Mouse (Mus musculus) cerebellum, adult 2 months (tissue): ENCODE data around the gene Aff1. TPM values are rescaled to one million over a fixed set of nuclear protein-coding genes. Genes with fewer than 3 reads are reported as not detected.

ENCODE experiments used
- DNase-seq, 2 experiments: peaks; one replicate each; pipeline ENCODE4 v3.0.0; 2021
- H3K27ac ChIP-seq: fragments of 200-500 bp; 2 replicates; pipeline ENCODE4 v1.5.1; 2012; ENCODE audit warnings: low read length, control low read depth, inconsistent platforms; ENCODE audit not compliant: insufficient read depth
- H3K27me3 ChIP-seq: fragments of 200-500 bp; 2 replicates; pipeline ENCODE4 v1.6.1; 2012; ENCODE audit warnings: inconsistent platforms, mild to moderate bottlenecking, low read length, moderate library complexity; ENCODE audit not compliant: control insufficient read depth, insufficient read depth
- H3K4me1 ChIP-seq: fragments of 200-500 bp; 2 replicates; pipeline ENCODE4 v1.6.1; 2011; ENCODE audit warnings: low read length; ENCODE audit not compliant: control insufficient read depth, insufficient read depth
- H3K4me3 ChIP-seq: fragments of 200-500 bp; replicated peaks from 2 replicates; pipeline ENCODE3; 2011; ENCODE audit warnings: mild to moderate bottlenecking, low read depth, low read length, control low read depth; ENCODE audit not compliant: insufficient read depth
- CTCF ChIP-seq: fragments of 200-500 bp; IDR thresholded peaks from 2 replicates; pipeline ENCODE4 v1.5.1; 2011; ENCODE audit warnings: low read depth, mild to moderate bottlenecking, control low read depth, low read length, moderate library complexity, borderline replicate concordance; ENCODE audit not compliant: insufficient read depth
- POLR2A ChIP-seq: fragments of 200-500 bp; IDR thresholded peaks from 2 replicates; pipeline ENCODE4 v1.6.1; 2011; ENCODE audit warnings: low read length, control low read depth, borderline replicate concordance; ENCODE audit not compliant: insufficient read depth
- WGBS: fragments of 180-500 bp; shearing (Covaris S2); methylation state at CpG from one replicate; pipeline ENCODE4 v1.1.7; 2018; 5-methylcytosine and 5-hydroxymethylcytosine counted together
- polyA plus RNA-seq: library from polyadenylated mRNA; depleted of rRNA; stranded (reverse); fragments of >200 nt; gene quantifications from 2 replicates; pipeline ENCODE4 v1.2.3, GENCODE M21; 2012; rRNA removed

Aff1 gene
- polyA plus RNA-seq, 1 experiment: 9.3 TPM

DNA sequence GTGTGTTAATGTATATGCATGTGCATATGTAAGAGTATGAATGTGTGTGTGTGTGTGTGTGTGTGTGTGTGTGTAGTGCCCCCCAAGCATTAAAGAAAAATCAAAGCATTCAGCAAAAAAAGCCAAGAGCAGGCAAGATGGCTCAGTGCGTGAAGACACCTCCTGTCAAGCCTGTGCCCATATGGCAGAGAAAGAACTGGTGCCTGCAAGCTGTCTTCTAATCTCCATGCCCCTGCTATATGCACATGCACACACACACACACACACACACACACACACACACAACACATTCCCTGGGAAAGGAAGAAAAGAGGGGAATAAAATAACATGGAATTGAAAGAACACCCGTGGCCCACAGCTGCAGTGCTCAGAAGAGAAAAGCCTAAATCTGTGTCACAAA, 165.0 kb downstream of the Aff1 start:
- Histone ChIP-seq H3K4me1 (0 out of 2 replicates have a peak, but pooled peaks cover 5% of the 10 kb centered on the region), H3K4me3 (no peak overlapping the region), H3K27ac (no peak overlapping the region), H3K27me3 (no peaks in the 10 kb centered on the region)
- WGBS: 48% methylated on average over 2 of the region's 2 CpGs
- TF ChIP-seq POLR2A: no peak
- no peak for TF ChIP-seq CTCF
- DNase-seq: no peak

GRCm38 (mm10) chr5:103860622-103861021, 168.4 kb downstream of the Aff1 start:
- TF ChIP-seq POLR2A (no peak), CTCF (no peak)
- H3K27me3 ChIP-seq: no peaks in the 10 kb centered on the region
- H3K27ac ChIP-seq: no peak overlapping the region
- no peak overlapping the region for H3K4me3 ChIP-seq
- 82% methylated on average over 11 of the region's 11 CpGs for WGBS
- DNase-seq: no peak
- no peaks in the 10 kb centered on the region for H3K4me1 ChIP-seq

DNA sequence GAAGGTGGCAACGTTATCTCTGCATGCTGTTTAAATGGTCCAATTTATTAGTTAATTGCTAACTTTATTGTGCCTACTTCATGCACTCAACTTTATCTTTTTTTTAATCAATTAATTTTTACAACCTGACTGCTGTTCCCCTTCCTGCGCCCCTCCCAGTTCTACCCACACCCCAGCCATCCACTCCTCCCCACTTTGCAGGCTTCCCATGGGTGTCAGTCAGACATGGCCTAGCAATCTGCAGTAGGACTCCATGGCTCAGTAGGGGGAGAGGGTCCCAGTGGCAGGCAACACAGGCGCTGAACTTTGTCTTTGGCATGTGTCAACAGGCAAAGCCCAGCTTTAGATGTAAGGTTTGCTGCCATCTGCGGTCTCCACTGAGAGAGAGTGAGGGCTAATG, 171.6 kb downstream of the Aff1 start:
- Histone ChIP-seq H3K27ac (no peak overlapping the region), H3K4me3 (no peak overlapping the region), H3K27me3 (no peaks in the 10 kb centered on the region), H3K4me1 (no peaks in the 10 kb centered on the region)
- TF ChIP-seq POLR2A (no peak), CTCF (no peak)
- 93% methylated on average over 4 of the region's 4 CpGs for WGBS
- no peak for DNase-seq

DNA sequence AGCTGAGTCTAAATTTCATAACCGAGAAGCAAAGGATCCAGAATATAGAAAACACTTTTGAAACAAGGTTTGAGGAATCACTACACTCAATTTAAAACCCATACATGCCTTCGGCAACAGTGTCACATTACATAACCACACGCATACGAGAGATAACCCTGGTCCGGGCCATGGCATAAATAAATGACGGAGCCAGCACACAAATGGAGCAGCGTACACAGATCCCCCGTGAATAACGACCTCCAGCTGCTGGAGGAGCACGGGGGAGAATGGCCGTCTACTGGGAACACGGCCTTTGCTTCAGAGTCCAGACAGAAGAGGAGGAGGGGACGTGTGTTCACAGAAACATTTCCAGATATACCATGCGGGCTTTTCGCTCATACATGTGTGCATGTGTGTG, 197.6 kb downstream of the Aff1 start:
- 71% methylated on average over 15 of the region's 15 CpGs for WGBS
- no peak for DNase-seq
- Histone ChIP-seq H3K27ac (no peak overlapping the region), H3K4me3 (no peak overlapping the region), H3K4me1 (no peaks in the 10 kb centered on the region), H3K27me3 (no peaks in the 10 kb centered on the region)
- TF ChIP-seq POLR2A: no peak
- TF ChIP-seq CTCF: no peak

DNA sequence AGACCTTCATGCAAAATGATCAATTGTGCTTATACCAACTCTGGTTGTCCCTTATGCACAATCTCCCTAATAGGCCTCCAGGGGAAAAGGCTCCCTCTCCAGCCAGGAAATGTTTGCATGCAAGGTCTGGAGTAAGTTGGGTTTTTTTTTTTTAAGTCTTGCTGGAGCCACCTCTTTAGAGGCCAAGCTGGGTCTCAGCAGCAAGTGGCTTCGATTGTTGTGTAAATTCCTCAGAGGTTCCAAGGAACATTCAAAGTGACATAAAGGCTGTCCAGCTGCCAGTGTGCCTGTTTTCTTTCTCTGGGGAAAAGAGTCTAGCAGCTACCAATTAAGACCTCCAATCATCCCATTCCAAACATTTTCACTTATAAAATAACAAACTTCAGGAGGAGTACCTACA, 206.1 kb downstream of the Aff1 start:
- Histone ChIP-seq H3K4me3 (no peak overlapping the region), H3K27ac (no peak overlapping the region), H3K27me3 (no peaks in the 10 kb centered on the region), H3K4me1 (no peaks in the 10 kb centered on the region)
- WGBS: 9% methylated on average over 1 of the region's 1 CpGs
- no peak for DNase-seq
- TF ChIP-seq POLR2A (no peak), CTCF (no peak)

Other genes starting within 250 kb of the Aff1 start
- gene Slc10a6, start 63.0 kb upstream of the Aff1 start, polyA plus RNA-seq: 0.05 TPM in 1 of 2 replicates, not detected in the other
- not detected in 2 replicates for gene 1700016H13Rik, start 36.4 kb upstream of the Aff1 start, polyA plus RNA-seq
- 29.1 and 29.6 TPM in 2 replicates for gene Klhl8, start 218.9 kb downstream of the Aff1 start, polyA plus RNA-seq